Mouse (Mus musculus): ENCODE results near the gene Slc16a13.
A peak's percentile ranks its signal among the peaks of the same experiment; 100 is the strongest.

Slc16a13 gene

DNA sequence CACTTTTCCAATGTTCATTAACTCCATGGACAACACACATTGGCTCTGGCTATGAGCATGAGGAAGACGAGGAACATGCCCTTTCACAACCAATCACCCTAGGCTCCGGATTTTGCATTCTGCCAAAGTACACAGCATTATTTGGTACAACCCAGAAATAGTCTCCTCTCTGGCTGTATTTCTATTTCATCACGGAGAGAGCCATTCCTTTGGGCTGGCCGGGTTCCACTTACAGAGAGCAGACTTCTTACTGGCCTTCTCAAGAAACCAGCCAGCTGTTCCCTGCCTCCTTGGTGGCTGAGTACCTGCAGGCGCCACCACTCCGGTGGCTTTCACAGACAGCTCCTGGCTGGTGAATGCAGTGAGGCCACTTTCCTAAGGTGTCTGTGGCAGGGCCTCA is 8.4 kb downstream of the Slc16a13 start, which contains the start of gene Slc16a11:
TSS of gene Slc16a11 (plus strand) at position 330 of the 400 bp plus-strand sequence.
- DNase-seq (ENCODE audit: low read depth, low spot score), result no peak

DNA sequence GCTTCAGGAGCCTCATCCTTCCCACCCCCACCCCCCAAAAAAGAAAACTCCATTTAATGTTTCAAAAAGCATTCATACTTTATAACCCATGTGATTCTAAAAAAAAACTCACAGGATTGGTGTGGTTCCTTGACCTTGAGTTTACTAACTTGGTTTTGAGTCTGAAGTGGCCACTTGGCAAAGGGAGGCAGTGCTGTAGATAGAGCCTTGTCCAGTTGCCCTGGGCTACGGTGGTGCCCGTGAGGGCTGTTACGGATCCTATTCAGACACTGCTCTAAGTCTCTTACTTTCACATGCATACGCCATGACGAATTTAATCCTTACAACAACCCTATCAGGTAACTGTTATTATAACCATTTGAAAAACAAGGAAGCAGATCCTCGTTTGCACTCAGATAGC is 8.9 kb downstream of the Slc16a13 start:
- DNase-seq (ENCODE audit: low read depth, low spot score), result no peak

DNA sequence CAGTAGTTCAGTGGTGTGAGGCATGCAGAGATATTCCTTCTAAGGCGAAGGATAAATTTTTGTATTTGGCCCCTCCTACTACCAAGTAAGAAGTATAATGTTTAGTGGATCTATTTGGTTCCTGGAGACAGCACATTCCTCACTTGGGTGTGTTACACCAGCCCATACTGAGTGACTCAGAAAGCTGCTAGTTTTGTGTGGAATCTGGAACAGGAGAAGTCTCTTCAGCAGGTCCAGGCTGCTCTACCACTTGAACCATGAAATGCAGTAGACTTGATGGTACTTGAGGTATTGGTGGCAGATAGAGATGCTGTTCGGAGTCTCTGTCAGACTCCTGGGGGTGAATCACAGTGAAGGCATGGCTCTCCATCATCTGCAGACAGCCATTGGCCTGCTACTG is 10.2 kb downstream of the Slc16a13 start:
- DNase-seq (ENCODE audit: low read depth, low spot score), result no peak

DNA sequence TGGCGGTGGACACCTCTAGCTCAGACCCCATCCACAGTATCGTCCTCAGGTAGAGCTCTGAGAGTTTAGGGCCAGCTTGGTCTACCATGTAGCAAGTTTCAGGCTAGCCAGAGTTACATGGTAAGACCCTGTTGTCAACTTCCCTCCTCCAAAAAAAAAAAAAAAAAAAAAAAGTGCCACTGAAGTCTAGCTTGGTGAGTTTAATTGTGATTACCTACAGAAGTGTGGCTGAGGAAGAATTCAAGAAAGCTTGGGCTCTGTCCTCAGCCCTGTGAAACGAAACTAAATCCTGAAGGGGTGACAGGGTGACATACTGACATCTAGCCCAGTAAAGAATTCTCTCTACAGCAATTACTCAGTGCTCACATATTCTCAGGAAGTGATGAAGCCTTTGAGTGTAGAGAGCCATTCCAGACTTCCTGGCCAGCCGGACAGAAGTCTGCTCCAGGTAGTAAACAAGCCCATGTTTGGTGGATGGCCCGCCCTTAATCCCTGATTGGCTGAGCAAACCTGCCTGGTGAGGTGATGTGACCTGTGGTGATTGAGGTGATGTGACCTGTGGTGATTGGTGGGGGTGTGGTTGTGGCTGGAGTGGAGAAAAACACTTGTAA is 12.0 kb downstream of the Slc16a13 start:
- DNase-seq (ENCODE audit: low read depth, low spot score), result no peak

DNA sequence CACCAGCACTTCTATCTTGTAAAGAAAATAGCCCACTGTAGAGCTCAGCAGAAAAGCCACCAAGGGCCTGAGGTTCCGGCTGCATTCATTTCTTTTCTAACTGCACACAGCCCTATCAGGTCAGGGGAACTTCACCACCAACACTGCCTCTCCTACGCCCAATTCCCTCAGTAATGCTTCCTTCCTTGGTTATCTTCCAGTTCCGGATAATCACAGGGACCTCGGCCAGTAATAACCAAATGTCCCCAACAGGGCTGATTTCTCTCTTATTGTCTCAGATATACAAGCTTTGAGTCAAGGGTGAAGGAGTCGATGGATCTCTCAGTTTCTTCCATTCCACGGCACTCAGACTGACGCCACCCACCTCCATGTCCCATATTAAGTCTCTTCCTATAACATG is 13.6 kb downstream of the Slc16a13 start:
- no peak for DNase-seq (ENCODE audit: low read depth, low spot score)

DNA sequence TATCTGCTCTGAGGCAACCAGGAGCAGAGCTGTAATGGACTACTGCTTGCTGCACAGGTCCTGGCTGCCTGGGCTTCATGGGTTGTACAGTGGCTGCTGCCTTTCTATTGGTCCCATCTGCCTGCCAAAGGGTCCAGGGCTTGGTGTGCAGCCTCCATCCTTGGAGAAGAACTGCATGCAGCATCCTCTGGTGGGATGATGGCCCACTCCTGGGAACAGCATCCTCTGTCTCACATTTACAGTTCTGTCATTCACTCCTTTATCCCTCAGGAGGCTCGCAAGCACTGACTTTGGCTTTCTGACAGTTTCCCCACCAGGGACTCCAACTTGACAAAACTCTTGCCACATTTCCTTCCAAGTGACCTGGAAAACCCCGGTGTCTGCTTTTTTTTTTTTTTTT is 14.1 kb downstream of the Slc16a13 start:
- DNase-seq (ENCODE audit: low read depth, low spot score), result no peak

DNA sequence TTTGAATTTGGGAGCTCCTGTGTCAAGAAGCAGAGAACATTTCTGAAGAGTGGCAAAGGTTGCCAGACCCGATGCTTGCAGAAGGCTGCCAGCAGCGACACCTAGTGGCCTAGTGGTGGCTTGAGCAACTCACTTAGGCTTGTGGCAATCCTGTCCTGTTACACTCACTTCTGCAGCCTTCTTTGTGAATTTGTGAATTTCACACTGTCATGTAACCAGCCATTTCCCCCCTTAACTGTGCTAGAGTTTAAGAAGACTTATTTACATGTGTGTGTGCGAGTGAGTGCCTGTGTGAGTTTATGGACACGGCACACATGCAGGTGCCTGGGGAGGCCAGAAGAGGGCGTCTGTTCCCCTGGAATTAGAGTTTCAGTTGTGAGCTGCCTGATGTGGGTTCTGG is 19.2 kb downstream of the Slc16a13 start:
- peak; percentile 80 for DNase-seq (ENCODE audit: low read depth, low spot score)

DNA sequence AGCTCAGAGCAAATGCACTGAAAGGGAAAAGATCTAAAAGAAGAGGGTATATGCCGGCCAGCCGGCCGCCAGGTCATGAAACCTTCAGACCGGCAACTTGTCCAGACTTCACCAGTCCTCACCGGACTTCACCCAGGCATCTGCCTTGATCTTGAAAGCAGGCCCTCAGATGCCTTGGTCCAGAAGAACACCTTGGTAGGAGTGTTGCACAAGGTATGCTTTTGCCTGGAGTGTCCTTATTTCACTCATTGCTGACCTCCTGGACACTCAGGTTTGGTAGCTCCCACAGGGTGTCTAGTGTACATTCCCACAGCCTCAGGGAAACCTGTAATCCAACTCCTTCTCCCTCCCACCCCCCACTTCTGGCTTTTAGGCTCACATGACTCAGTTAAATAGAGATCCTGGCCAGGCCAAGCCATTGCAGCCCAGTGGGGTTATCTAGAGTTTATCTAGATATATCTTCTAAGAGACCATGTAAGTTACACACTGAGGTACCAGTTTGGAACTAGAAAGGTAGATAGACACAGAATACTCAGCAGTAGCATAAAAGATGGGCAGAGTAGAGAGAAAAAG is 20.7 kb downstream of the Slc16a13 start:
- DNase-seq (ENCODE audit: low read depth, low spot score), result no peak

DNA sequence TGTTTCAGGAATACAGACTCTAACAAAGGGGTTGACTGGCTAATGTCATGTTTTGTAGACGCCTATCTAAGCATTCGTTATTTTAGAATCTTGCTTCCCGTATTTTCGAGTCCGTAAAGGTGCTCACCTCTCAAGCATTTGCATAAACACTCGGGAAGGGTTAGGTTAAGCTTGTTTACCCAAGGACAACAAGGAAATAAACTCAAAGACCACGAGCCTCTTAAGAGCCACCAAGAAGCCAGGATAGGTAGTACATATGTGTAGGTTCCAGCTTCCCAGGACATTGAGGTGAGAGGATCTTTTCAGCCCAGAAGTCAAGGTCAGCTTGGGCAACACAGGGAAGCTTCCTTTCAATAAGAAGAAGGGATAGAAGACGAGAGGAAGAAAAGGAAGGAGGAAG is 21.8 kb downstream of the Slc16a13 start:
- no peak for DNase-seq (ENCODE audit: low read depth, low spot score)

DNA sequence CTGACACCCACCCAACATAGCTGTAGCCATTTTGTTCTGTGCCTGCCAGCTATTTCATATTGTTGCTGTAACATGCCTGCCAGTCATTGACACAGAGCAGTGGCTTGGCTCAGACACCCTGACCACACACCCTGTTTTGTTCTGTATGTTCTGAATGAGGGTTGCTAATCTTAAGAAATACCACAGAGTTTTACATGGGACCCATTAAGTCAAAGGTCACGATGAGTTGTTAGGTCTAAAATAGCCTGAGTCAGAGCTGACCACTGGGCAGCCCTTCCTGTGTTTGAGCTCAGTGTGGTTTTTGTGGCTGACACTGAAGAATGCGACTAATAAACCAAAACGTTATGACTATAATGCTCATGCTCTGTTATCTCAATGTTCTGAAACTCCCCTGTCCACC is 22.5 kb downstream of the Slc16a13 start:
- DNase-seq (ENCODE audit: low read depth, low spot score), result no peak

DNA sequence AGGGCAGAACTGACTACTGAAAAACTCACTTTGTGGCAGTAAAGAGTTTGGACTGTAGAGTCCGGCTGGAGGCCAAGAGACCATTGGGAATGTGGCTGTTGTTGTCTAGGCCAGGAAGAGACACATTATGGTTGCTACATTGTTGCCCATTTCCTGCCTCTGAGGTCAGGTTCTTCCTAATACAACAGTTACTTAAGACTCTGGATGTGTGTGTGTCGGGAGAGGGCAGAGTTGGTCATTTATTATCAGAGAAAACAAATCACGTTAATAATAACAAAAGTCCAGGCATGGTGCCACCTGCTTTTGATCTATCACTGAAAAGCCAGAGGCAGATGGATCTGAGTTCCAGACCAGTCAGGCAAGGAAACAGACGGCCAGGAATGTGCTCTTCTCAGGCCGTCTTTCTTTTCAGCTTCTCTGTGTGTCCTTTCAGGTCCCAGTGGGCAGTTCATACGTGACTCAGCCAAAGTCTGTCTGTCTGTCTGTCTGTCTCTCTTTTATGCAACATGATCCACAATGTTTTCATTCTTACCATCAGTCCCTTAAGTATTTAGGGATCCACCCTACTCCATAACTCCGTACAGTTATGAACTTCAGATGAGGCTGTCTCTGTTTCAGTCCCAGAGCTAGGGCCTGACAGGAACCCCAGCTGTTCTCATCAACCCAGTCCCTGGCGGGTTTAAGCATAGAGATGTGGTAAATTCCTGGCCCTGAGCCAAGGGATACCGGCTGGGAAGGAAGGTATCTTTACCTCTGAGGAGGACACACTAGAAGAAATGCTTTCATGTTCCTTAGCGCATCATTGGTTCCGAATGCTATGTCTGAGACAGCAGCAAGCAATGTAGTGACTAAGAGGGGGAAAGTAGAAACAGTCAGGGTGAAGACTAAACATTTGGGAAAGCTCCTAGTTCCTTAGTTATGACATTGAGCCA is 27.2 kb downstream of the Slc16a13 start:
- DNase-seq (ENCODE audit: low read depth, low spot score), result no peak

DNA sequence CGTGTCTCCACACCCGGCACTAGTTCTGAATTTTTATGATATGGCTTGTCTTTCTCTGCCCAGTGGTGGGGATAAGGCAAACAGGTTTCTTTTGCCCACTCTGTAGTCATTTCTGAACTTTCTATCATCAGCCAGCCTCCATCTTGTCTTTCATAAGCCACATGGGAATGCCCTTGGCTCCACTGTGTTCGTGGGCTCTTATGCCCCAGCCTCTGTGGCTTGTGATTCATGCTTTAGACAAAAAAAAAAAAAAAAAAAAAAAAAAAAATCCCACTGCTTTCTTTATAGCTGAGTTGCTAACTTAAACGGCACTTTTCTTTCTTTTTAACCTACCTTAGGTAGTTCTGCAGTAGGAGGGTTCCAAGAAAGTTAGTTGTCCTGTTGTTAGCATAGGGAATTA is 28.7 kb downstream of the Slc16a13 start:
- DNase-seq (ENCODE audit: low read depth, low spot score), result no peak

DNA sequence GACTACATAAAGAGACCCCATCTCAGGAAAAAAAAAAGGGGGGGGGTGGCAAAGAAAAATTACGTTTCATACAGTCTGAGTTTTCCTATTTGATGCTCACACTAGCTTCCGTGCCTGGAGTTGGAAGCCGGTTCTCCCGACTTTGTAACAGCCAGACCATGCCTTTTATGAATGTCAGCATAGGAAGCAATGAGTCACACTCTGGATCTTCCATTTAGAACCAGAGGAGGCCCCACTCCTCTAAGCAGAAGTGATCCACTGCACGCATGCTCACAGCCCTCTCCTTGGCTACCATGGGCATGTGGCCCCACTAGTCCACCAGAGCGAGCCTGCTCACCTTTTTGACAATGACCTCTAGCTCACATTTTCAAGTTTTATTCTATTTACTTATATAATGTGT is 29.7 kb downstream of the Slc16a13 start:
- DNase-seq (ENCODE audit: low read depth, low spot score), result no peak

DNA sequence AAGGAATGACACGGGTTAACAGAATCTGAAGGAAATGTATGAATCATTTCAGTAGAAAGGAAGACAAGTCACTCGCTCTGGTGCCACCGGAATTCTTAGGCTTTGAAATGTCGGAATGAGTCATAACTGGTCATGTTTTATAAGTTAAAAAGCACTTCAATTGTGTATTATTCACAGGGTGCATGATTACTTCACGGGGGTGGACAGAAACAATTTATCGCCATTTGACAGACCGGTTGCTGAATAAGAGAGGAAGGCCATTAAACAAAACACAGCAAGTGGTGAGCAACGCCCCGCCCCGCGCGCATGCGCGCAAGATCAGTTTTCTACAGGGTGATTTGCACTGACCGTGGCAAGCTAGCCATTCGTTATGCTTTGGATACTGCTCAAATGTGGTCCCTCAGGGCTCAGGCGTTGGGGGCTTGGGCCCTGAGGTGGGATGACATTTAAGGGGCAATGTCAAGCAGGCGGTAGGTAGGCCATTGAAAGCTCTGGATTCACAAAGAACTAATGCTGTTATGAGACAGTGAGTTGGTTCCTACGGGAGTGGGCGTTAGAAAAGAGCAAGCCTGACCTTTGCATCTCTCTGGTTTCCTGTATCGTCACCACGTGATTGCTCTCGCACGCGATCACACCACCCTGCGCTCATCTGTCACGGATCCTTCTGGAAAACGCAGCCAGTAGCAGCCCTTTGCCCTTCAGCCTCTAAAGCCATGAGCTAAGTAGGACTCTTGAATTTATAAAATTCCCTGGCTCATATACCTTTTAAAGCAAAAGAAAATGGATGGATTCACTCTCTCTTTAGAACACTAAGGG is 31.3 kb downstream of the Slc16a13 start:
- no peak for DNase-seq (ENCODE audit: low read depth, low spot score)

DNA sequence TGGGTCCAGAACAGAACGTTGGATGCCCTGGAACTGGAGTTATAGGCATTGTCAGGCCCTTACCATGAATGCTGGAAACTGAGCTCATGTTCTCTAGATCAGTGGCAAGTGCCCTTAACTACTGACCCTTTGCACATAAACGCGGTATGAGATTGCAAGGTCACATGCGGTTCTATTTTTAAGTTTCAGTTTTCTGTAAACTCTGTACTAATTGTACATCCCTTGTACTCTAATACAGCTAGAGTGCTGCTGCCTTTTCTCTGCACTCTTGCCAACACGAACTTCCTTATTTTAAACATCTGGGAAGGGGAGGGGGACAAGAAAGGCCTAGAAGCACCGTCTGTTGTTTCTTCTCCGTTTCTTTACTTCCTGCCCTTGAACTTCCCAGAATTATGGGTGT is 35.7 kb downstream of the Slc16a13 start:
- no peak for DNase-seq (ENCODE audit: low read depth, low spot score)

DNA sequence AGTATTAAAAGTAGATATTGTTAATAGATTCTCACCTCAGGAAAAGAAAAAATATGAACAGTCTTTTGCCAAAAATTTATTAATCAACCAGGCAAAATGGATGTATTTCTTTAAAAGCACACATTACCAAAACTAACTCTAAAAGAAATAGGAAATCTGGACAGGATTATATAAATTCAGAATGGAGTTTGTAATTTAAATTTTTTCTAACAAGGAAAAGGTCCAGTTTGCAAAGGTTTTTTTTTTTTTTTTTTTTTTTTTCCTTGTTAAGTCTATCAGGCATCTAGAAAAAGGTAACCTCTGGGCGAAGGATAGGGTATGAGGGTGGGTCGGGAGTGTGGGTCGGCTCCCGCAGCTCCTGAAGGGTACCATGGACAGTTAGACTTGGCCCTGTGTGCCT is 40.4 kb downstream of the Slc16a13 start:
- no peak for DNase-seq (ENCODE audit: low read depth, low spot score)

DNA sequence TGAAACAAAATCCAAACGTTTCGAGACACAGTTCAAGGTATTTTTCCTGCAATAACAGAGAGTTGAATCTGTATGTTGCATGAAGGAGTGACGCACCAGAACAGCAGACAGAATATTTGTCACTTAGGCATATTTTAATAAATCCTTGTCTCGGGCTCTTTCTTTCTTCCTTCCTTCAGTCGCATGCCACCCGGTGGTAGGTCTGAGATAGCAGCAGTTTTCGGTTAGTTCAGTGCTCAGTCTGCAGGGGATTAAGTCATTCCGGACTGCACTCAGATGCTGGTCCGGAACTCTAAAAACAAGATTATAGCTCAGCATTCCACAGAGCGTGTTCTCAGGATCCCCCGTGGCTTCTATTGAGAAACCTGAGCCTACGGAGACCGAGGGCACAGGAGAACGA is 41.5 kb downstream of the Slc16a13 start:
- peak; percentile 31 for DNase-seq (ENCODE audit: low read depth, low spot score)

DNA sequence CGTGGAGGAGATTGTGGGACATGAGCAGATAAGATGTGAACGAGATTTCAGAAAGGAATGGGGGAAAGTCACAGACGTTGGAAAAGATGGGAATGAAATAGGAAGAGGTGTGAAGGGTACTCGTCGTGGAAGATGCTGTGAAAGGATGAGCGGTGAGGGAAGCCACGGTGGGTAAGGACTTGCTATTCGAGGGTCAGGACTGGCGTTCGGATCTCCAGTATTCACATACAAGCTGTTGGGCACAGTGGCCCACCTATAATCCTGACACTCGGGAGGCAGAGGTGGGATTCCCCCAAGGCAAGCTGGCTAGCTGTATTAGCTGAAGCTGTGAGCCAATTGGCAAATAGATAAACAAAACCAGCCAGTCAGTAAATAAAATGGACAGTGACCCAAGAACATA is 42.1 kb downstream of the Slc16a13 start:
- DNase-seq (ENCODE audit: low read depth, low spot score), result no peak

DNA sequence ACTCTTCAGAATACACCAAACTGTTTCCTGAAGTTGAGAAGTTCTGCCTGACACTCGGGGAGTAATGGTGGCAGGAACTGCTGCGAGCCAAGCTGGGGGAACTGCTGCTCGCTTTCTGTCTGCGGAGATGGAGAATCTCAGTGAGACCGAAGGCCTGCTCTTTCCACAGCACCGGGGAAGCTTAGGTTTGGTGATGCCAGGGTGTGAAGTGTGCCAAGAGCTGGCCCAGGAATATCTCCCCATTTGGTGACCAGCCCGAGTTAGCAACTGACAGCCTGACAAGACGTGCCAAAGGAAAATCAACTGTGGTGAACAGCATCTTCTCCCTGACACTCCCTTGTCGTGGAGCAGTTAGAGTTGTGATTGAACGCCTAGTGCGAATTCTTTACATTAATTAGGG is 42.6 kb downstream of the Slc16a13 start:
- DNase-seq (ENCODE audit: low read depth, low spot score), result no peak

DNA sequence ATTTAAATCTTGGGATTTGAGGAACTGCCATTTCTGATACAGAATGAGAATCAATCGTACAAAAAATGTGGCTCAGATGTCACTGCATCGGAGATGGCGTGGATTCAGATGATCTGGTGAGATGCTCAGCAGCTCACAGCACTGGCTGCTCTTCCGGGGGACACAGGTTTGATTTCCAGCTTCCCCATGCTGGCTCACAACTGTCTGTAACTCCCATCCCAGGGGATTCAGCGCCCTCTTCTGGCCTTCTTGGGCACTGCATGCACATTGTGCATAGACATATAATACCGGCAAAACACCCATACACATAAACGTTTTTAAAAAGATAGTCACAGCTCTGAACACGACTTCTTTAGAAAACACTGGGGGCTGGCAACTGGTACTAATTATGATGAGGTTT is 43.2 kb downstream of the Slc16a13 start:
- peak; percentile 19 for DNase-seq (ENCODE audit: low read depth, low spot score)

DNA sequence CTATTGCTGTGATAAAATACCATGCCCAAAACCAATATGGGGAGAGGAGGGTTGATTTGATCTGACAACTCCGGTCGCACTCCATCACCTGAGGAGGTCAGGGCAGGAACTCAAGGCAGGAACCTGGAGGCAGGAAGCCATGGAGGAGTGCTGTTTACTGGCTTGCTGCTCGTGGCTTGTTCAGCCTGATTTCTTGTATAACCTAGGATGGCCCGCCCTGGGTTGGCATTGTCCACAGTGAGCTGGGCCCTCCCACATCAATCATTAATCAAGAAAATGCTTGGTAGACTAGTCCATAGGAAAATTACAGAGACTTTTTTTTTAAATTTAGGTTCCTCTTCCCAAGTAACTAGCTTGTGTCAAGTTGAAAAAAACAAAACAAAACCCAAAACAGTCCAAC is 46.4 kb downstream of the Slc16a13 start:
- DNase-seq (ENCODE audit: low read depth, low spot score), result no peak

DNA sequence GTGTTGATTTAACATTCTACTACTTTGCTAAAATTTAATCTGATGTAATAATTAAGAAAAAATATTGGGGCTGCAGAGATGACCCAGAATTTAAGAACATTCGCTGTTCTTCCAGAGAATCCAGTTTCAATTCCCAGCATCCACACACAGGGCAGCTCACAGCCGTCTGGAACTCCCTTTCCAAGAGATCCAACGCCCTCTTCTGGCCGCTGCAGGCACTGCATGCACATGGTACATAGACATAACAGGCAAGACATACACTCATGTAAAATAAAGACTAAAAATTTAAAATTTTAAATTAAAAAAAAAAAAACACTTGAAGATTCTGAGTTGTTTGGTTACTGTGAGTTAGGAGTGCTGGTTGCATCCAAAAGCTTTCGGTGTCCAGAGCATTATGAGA is 48.6 kb downstream of the Slc16a13 start:
- peak; percentile 10 for DNase-seq (ENCODE audit: low read depth, low spot score)
